Mouse (Mus musculus) CH12.LX (cell line): Measurements from ENCODE around the gene Tmem19. TPM values are rescaled to one million over a fixed set of nuclear protein-coding genes. Genes with fewer than 3 reads are reported as not detected.
A peak's percentile ranks its signal among the peaks of the same experiment; 100 is the strongest.

Source experiments
- DNase-seq: peaks from one replicate; pipeline ENCODE4 v3.0.0-alpha.2; 2013; ENCODE audit errors: extremely low read depth
- H3K27ac ChIP-seq: 2 replicates; pipeline ENCODE4 v1.5.1; 2012; ENCODE audit warnings: low read depth, mild to moderate bottlenecking, control low read depth, moderate library complexity; ENCODE audit not compliant: insufficient read depth
- H3K27me3 ChIP-seq: replicated peaks from 2 replicates; pipeline ENCODE3; 2012; ENCODE audit warnings: inconsistent platforms
- H3K36me3 ChIP-seq, 2 experiments: replicated peaks in 1 of 2; 2 replicates each; pipeline versions ENCODE3 to v1.6.1; 2012; ENCODE audit warnings: inconsistent platforms in 1 of 2, low read length in 1 of 2, mild to moderate bottlenecking in 1 of 2, mixed read lengths in 1 of 2, moderate library complexity in 1 of 2; ENCODE audit not compliant: control insufficient read depth in 1 of 2, insufficient read depth in 1 of 2
- H3K4me1 ChIP-seq, 2 experiments: 2 replicates each; pipeline ENCODE4 v1.6.1; 2012; ENCODE audit warnings: inconsistent platforms in 1 of 2, moderate library complexity in 1 of 2; ENCODE audit not compliant: insufficient read depth in 2 of 2, control insufficient read depth in 1 of 2
- H3K4me2 ChIP-seq: 2 replicates; pipeline ENCODE4 v1.6.1; 2012; ENCODE audit warnings: low read depth, mild to moderate bottlenecking, control low read depth; ENCODE audit not compliant: poor library complexity, insufficient read depth, severe bottlenecking
- H3K4me3 ChIP-seq, 3 experiments: fragments of 150-350 bp in 1 of 3; sonication (generic) in 1 of 3; replicated peaks in 1 of 3; 2 replicates each; pipeline versions ENCODE3 to v1.5.1; 2011 to 2012; ENCODE audit warnings: low read depth in 2 of 3, low read length in 2 of 3, mild to moderate bottlenecking in 2 of 3, moderate library complexity in 2 of 3, control low read depth in 1 of 3, improper control_type of control experiment in 1 of 3, inconsistent platforms in 1 of 3, mixed read lengths in 1 of 3; ENCODE audit not compliant: poor library complexity in 1 of 3
- H3K79me2 ChIP-seq: replicated peaks from 2 replicates; pipeline ENCODE4 v1.6.1; 2012; ENCODE audit warnings: mild to moderate bottlenecking, moderate library complexity; ENCODE audit not compliant: control insufficient read depth, poor library complexity, insufficient read depth, severe bottlenecking; ENCODE audit errors: extremely low read depth
- H3K9ac ChIP-seq: 2 replicates; pipeline ENCODE4 v1.6.1; 2012; ENCODE audit warnings: low read depth, mild to moderate bottlenecking, control low read depth, moderate library complexity; ENCODE audit not compliant: insufficient read depth
- H3K9me3 ChIP-seq: replicated peaks from 2 replicates; pipeline ENCODE3; 2012; ENCODE audit warnings: low read length, inconsistent platforms, mixed read lengths
- BHLHE40 ChIP-seq: IDR thresholded peaks from 2 replicates; pipeline ENCODE4 v1.6.1; 2011; ENCODE audit warnings: mild to moderate bottlenecking, low read depth, low read length, improper control_type of control experiment
- CHD2 ChIP-seq: IDR thresholded peaks from 2 replicates; pipeline ENCODE4 v1.6.1; 2011; ENCODE audit warnings: low read length, improper control_type of control experiment
- E2F4 ChIP-seq: IDR thresholded peaks from 2 replicates; pipeline ENCODE4 v1.6.1; 2011; ENCODE audit warnings: low read depth, low read length, improper control_type of control experiment; ENCODE audit not compliant: insufficient replicate concordance
- EP300 ChIP-seq: IDR thresholded peaks from 2 replicates; pipeline ENCODE4 v1.6.1; 2011; ENCODE audit warnings: low read length, improper control_type of control experiment
- HCFC1 ChIP-seq: IDR thresholded peaks from 2 replicates; pipeline ENCODE4 v1.6.1; 2012; ENCODE audit warnings: low read depth, mild to moderate bottlenecking, inconsistent platforms, low read length, improper control_type of control experiment
- JUN ChIP-seq: IDR thresholded peaks from 2 replicates; pipeline ENCODE4 v1.6.1; 2011; ENCODE audit warnings: low read depth, mild to moderate bottlenecking, low read length, improper control_type of control experiment, moderate library complexity; ENCODE audit not compliant: insufficient read depth
- MAFK ChIP-seq: IDR thresholded peaks from 2 replicates; pipeline ENCODE4 v1.6.1; 2011; ENCODE audit warnings: low read length, improper control_type of control experiment; ENCODE audit not compliant: insufficient replicate concordance
- MAX ChIP-seq: IDR thresholded peaks from 2 replicates; pipeline ENCODE4 v1.6.1; 2011; ENCODE audit warnings: low read length, improper control_type of control experiment
- MEF2A ChIP-seq: IDR thresholded peaks from 2 replicates; pipeline ENCODE4 v1.6.1; 2014; ENCODE audit warnings: low read depth, mild to moderate bottlenecking, inconsistent platforms, low read length, improper control_type of control experiment, borderline replicate concordance
- MYC ChIP-seq: IDR thresholded peaks from 2 replicates; pipeline ENCODE4 v1.6.1; 2011; ENCODE audit warnings: low read depth, mild to moderate bottlenecking, improper control_type of control experiment, low read length
- NELFE ChIP-seq: IDR thresholded peaks from 2 replicates; pipeline ENCODE4 v1.6.1; 2011; ENCODE audit warnings: low read depth, low read length, improper control_type of control experiment
- PAX5 ChIP-seq: IDR thresholded peaks from 2 replicates; pipeline ENCODE4 v1.6.1; 2012; ENCODE audit warnings: low read length, inconsistent platforms, mixed read lengths
- POLR2A ChIP-seq: IDR thresholded peaks from 2 replicates; pipeline ENCODE4 v1.6.1; 2011; ENCODE audit warnings: low read depth, mild to moderate bottlenecking, improper control_type of control experiment, low read length
- TCF12 ChIP-seq: IDR thresholded peaks from 2 replicates; pipeline ENCODE4 v1.6.1; 2014; ENCODE audit warnings: low read depth, mild to moderate bottlenecking, inconsistent platforms, low read length, improper control_type of control experiment
- USF2 ChIP-seq: conservative IDR thresholded peaks from 2 replicates; pipeline ENCODE4 v1.6.1; 2011; ENCODE audit warnings: low read depth, low read length, improper control_type of control experiment
- ZC3H11A ChIP-seq: IDR thresholded peaks from 2 replicates; pipeline ENCODE4 v1.6.1; 2012; ENCODE audit warnings: low read depth, mild to moderate bottlenecking, inconsistent platforms, low read length, improper control_type of control experiment
- ZKSCAN1 ChIP-seq: IDR thresholded peaks from 2 replicates; pipeline ENCODE4 v1.6.1; 2012; ENCODE audit warnings: low read depth, inconsistent platforms, low read length, improper control_type of control experiment, borderline replicate concordance
- ZMIZ1 ChIP-seq: IDR thresholded peaks from 2 replicates; pipeline ENCODE4 v1.6.1; 2012; ENCODE audit warnings: low read depth, mild to moderate bottlenecking, inconsistent platforms, low read length, improper control_type of control experiment
- ZNF384 ChIP-seq: IDR thresholded peaks from 2 replicates; pipeline ENCODE4 v1.6.1; 2012; ENCODE audit warnings: low read depth, low read length, improper control_type of control experiment, inconsistent platforms
- dilution Hi-C: fragments of 300-500 bp; cut with MboI; formaldehyde crosslinking; loops from 2 replicates; pipeline ENCODE4 v1.14.3; 2020; ENCODE audit warnings: low sequenced_read_pairs; ENCODE audit not compliant: extremely low pct_unique_long_range_greater_than_20kb, extremely low pct_ligation_motif_present
- in situ Hi-C: fragments of 300-500 bp; cut with MboI; formaldehyde crosslinking; loops from 3 replicates; pipeline ENCODE4 v1.14.3; 2019; ENCODE audit warnings: low sequenced_read_pairs, low pct_ligation_motif_present, low pct_unique_long_range_greater_than_20kb, mixed read lengths
- polyA plus RNA-seq: library from polyadenylated mRNA; unstranded; fragments of >175 nt; gene quantifications from 2 replicates; pipeline ENCODE4 v1.2.1, GENCODE M21; 2012; ENCODE audit warnings: low read depth; ENCODE audit not compliant: insufficient read length
- total RNA-seq, 2 experiments: library from RNA; depleted of rRNA; stranded (reverse); fragments of 300-350 nt in 1 of 2; fragments of >200 nt in 1 of 2; gene quantifications; 2 replicates each; pipeline ENCODE4 v1.2.3; 2012 to 2014

The Tmem19 gene
- total and polyA plus RNA-seq, 3 experiments = 25.7 to 29.3 (median 26.0) TPM

DNA sequence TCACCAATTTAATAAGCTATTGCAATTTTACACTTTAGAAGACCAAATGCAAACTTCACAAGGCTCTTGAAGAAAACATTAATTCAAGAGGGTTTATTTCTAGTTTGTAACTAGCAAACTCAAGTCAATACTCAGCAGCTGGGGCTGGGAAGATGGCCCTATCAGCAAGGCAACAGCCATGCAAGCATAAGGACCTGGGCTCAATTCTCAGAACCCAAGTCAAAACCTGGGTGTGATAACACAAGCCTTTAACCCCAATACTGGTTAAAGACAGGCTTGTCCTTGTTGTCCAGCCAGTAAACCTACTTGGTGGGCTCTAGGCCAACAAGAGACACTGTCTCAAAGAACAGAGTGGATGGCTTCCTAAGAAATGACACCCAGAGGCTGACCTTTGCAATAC is 15.9 kb downstream of the Tmem19 start:
- H3K79me2 ChIP-seq = no peaks in the 10 kb centered on the region
- no peak for DNase-seq
- H3K27ac ChIP-seq = no peak overlapping the region
- no peaks in the 10 kb centered on the region for H3K27me3 ChIP-seq
- TF ChIP-seq MEF2A (no peak), CHD2 (no peak), ZMIZ1 (no peak), POLR2A (no peak), TCF12 (no peak), EP300 (no peak), ZC3H11A (no peak), JUN (no peak), PAX5 (no peak), NELFE (no peak), MAFK (no peak), USF2 (no peak), ZNF384 (no peak), E2F4 (no peak), HCFC1 (no peak)
- in situ Hi-C loops (no loop called here), dilution Hi-C loops (no loop called here)
- no peak overlapping the region for H3K9ac ChIP-seq
- peaks cover 12 to 32% of the 10 kb centered on the region in 2 experiments for H3K4me1 ChIP-seq
- peaks cover 4% of the 10 kb centered on the region for H3K9me3 ChIP-seq
- H3K4me3 ChIP-seq = no peak overlapping the region
- no peak overlapping the region for H3K4me2 ChIP-seq
- H3K36me3 ChIP-seq = peaks cover 32 to 58% of the 10 kb centered on the region in 2 experiments

- DNase-seq = peak; percentile 64
- Histone ChIP-seq H3K36me3 (peaks cover 39 to 71% of the 10 kb centered on the region in 2 experiments), H3K27ac (peak overlapping the region; percentile 87)
Measured at GRCm38 (mm10) chr10:115342771-115343425, 19.4 kb downstream of the Tmem19 start.

More at GRCm38 (mm10) chr10:115342771-115343425, 19.4 kb downstream of the Tmem19 start:
- H3K9ac ChIP-seq = 0 out of 2 replicates have a peak overlapping the region, but pooled peaks have one; percentile 35
- no peak overlapping the region for H3K4me3 ChIP-seq
- in situ Hi-C loops (no loop called here), dilution Hi-C loops (no loop called here)
- peaks cover 8 to 38% of the 10 kb centered on the region in 2 experiments for H3K4me1 ChIP-seq
- peak overlapping the region; percentile 71 for H3K4me2 ChIP-seq
- peaks cover 4% of the 10 kb centered on the region for H3K9me3 ChIP-seq
- TF ChIP-seq MYC = peak; percentile 68; the same call in 1 of the 2 replicates
- TF ChIP-seq CHD2 = peak; percentile 91
- TF ChIP-seq E2F4 = no peak
- peak; percentile 67; the same call in 1 of the 2 replicates for TF ChIP-seq MAX
- peak; percentile 43 for TF ChIP-seq BHLHE40
- TF ChIP-seq ZKSCAN1 = no peak
- 0 out of 2 replicates have a peak, but pooled peaks have one; percentile 18 for TF ChIP-seq MEF2A
- TF ChIP-seq, all 38 proteins: peak for 5
- Histone ChIP-seq H3K79me2 (no peaks in the 10 kb centered on the region), H3K27me3 (no peaks in the 10 kb centered on the region)
